Mouse (Mus musculus) lung, postnatal 25 days (tissue): ENCODE data around the gene Sfxn2.

Experiments
- DNase-seq: peaks from one replicate; pipeline ENCODE4 v3.0.0; 2022; ENCODE audit warnings: low spot score

Gene Sfxn2

GRCm38 (mm10) chr19:46572951-46573937, at the start of gene Sfxn2, which contains the start of gene Arl3:
Sfxn2 (plus strand) TSS chr19:46573365.
Arl3 (minus strand) TSS chr19:46573198.
- DNase-seq: peak; percentile 97

GRCm38 (mm10) chr19:46523480-46524151, 49.5 kb upstream of the Sfxn2 start:
- no peak for DNase-seq

GRCm38 (mm10) chr19:46524152-46524544, 49.0 kb upstream of the Sfxn2 start:
- DNase-seq: no peak

DNA sequence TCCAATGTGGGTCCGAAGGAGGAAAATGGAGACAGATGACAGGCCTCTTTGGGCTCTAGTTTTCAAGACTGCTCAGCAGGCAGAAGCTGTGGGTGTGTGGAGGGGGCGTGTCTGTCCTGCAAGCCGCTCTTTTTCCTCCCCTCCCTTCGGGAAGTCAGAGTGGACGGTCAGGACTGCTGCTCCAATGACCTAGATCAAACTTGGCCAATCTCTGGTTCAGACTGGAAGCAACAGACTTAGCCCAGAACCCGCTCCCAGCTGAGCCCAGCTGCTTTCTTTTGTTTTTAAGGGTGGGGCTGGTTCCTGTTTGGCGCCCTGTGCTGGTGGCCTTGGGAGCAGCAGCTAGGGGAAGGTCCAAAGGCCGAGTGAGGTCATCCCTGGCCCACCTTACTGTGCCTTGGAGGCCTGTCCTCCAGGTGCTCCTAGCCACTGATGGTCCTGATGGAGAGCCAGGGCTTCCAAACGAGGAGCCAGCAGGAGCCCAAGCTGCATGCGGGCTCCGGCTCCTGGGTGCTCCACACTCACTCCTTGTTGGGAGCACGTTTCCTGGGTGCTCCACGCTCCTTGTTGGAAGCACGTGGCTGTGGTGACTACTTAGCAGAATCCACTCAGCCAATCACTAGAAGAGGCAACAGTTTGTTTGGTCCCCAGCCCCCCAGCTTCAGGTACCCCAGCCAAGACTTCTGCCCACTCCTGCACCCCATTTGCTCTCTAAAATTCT, 48.4 kb upstream of the Sfxn2 start:
- peak; percentile 87 for DNase-seq

- no peak for DNase-seq
Observed at GRCm38 (mm10) chr19:46525691-46526631, 47.2 kb upstream of the Sfxn2 start.

DNA sequence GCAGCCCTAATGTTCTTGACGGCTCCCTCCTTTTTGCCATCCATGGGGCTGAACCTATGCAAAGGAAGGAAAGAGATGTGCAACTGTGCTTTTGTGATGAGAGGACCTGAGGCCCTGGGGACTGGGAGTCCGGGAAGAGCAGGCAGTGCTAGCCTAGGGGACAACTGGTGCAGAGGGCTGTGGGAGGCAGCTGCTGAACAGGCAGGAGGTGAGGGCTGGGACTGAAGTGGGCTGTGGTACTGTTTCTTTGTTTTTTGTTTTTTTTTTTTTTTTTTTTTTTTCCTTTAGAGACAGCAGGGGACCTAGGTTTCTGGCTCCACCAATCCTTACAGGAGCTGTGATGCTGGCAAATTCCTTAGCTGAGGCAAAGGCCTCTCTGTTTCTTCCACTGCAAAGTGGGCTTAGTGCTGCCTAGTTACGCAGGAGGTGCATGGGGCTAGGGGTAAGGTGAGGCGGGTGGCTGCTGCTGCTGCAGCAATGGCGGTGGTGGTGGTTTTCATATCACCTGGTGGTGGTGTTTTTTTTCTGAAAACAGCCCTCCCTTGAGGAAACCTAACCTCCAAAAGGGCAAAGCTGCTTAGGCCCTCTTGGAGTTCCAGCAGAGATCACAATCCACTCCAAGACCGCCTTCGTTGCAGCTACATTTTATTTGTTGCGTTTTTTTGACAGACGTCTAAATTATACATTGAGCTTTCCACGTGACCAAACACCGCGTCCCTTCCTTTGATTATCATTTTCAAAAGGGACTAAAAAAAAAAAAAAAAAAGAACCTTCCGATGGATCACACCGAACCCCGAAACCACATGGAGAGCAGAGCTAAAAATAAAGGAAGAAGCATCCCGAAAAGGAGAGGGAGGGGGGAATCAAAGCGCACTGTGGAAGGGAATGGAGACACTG, 45.3 kb upstream of the Sfxn2 start:
- no peak for DNase-seq

- peak; percentile 77 for DNase-seq
Observed at GRCm38 (mm10) chr19:46528529-46529213, 44.5 kb upstream of the Sfxn2 start.

DNA sequence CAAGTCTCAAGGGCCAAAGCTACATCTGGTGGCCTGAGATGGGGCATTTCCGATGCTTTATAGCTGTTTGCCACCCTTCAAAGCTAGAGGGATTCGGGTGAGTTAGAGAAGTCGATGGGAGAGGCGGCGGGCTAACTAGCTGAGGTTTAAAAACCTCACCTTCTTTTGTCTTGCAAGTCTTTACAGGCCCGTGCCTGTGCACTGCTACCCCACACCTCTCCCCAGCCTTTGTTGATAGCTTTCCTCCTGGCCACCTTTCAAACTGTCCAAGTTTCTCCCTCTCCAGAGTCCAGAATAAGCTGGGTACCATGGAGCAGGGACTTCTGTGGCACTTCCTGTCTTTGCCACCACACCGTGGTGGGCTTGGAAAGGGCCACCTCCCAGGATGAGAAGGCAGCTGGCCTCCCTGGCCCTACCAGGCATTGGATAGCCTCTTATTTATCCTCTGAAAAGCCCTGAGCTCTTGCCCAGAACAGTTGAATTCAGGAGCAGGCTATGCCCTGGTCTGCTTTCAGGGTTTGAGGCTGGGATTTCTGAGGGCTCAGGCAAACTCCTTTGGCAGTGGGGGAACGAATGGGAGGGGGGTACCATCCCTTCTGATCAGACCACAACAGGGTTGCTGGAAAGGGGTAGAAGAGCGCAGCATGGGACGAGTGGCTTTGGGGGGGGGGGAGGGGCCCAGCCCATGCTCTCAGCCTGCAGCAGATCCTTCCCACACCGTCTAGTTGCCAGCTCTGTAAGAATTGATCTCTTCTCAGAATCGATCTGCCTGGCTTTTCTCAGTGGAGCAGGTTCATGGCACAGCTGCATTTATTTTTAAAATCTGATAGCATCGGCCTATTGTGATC, 43.3 kb upstream of the Sfxn2 start:
- no peak for DNase-seq

DNA sequence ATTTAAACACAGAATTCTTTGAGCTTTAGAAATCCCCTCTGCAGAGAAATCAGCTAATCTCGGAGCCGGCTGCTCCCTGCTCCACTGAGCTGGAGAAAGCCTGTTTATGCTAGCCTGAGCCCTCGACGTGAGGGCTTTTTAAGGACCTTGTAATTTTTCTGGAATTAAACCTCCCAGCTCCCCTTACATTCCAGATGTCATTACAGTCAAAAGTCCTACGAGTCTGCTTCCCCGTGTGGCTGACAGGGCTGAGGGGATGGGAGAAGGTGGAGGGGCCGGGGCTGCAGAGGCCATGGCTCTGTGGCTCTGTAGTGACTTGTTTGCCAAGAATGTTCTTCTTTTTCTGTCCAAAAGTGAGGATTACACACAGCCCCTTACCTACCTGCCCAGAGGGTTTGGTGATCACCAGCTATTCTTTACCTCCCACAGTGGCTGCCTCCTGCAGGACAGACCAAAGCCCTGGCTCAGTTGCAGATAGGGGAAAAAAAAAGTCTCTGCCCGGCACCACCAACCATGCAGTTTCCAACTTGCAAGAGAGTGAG, 42.6 kb upstream of the Sfxn2 start:
- DNase-seq: no peak

DNA sequence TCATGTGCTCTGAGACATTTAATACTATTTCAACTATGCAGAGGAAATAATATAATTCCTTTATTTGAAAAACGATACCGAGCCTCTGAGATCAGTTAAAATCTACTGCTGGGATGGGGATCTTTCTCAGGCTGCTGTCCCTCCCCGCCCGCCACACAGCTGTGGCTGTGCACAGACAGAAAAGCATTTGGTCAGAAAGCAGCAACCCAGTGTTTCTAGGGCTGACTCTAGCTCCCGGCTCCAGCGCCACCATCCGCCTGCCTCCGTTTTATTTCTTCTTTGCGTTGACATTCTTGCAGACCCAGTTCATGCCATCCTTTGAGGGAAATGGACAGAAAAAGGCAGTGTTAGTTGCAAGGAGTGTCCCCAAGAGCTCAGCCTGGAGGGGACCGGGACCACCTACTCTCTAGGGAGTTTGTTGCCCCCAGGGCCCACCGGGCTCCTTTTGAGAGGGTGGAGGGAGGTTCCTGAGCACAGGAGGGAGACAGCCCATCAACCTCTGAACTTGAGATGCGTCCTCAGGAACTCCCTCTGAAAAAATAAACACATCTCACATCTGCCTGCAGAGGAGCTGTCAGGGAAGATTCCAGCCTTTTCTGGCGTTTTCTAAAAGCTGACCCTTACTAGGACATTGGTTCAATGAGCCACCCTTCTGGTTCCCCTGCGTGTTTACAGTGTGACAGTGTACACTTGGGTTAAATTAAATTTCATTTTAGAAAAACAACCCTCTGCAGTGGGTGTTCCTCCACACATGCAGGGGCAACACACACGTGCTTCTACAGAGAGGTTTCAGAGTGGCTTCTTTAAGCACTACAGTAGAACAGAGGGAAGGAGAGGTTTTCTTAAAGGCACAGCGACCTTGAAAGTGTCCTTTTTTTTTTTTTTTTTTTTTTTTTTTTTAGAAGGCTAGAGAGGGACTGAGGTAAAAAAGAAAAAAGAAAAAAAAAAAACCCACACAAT, 41.8 kb upstream of the Sfxn2 start:
- DNase-seq: no peak

GRCm38 (mm10) chr19:46532031-46532688, 41.0 kb upstream of the Sfxn2 start:
- no peak for DNase-seq

- no peak for DNase-seq
Observed at GRCm38 (mm10) chr19:46533066-46533465, 40.1 kb upstream of the Sfxn2 start.

DNA sequence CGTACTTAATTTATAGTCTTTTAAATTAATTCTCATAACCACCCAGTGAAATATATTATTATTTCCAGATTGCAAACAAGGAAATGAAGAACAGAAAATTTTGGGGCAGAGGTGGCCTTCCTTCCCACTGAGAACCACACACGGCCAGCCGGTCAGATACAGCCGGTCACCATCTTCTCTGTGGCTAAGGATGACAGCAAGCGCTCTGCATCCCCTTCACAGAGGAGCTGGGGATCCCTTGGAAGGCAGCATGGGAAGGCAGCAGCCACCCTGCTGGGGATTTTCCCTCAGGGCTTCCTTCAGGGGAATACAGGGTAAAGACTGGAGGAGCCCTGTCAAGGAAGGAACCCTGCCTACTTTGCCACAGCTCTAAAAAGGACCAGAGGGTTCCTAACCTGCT, 39.6 kb upstream of the Sfxn2 start:
- no peak for DNase-seq

- no peak for DNase-seq
Observed at GRCm38 (mm10) chr19:46534542-46535098, 38.5 kb upstream of the Sfxn2 start.

GRCm38 (mm10) chr19:46537357-46537756, 35.8 kb upstream of the Sfxn2 start:
- no peak for DNase-seq

GRCm38 (mm10) chr19:46538213-46538612, 35.0 kb upstream of the Sfxn2 start:
- DNase-seq: no peak
